Mouse (Mus musculus): ENCODE data around the gene Ccl27a.
A peak's percentile ranks its signal among the peaks of the same experiment; 100 is the strongest.

Ccl27a gene

DNA sequence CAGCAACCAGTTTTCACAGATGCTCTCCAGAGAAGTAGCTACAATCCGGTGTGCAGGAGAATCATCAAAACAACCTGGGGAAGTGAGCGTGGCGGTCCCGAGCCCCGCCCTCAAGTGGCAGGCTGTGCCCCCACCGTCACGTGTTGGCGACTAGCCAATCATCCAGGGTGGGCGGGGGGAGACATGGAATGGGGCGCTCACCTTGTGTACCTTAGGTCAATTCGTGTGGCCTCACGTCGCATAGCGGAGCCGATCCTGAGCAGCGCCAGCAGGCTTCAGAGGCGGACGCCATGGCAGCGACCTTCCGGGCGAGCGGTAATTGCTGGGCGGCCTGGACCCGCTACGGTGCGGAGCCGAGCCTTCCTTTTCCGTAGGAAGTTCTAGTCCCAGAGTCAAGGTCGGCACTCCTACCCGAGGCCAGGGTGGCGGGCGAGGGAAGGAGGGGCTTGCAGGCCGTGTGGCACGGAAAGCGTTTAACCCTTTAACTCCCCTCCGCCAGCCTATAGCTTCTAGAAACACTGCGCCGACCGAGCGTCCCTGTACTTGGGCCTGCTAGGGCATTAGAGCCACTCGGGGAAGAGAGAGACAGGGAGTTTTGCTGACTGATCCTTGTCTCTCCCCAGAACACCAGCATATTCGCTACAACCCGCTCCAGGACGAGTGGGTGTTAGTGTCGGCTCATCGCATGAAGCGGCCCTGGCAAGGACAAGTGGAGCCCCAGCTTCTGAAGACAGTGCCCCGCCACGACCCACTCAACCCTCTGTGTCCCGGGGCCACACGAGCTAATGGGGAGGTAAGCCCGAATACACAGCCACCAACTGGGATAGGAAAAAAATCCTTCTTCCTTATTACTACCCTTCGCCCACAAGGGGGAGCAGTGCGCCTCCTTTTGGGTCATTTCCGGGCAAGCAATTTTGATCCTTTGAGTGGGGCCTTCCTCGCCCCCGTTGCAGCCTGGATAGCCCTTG is 18.4 kb downstream of the Ccl27a start, which contains the start of gene Sigmar1:
Gene Sigmar1, minus strand, starts transcription at position 820 of the 968 bp plus-strand sequence.
- peak; percentile 93 to 98 for DNase-seq (ENCODE audit: inconsistent age in 2 of 2, low spot score in 1 of 2)

DNA sequence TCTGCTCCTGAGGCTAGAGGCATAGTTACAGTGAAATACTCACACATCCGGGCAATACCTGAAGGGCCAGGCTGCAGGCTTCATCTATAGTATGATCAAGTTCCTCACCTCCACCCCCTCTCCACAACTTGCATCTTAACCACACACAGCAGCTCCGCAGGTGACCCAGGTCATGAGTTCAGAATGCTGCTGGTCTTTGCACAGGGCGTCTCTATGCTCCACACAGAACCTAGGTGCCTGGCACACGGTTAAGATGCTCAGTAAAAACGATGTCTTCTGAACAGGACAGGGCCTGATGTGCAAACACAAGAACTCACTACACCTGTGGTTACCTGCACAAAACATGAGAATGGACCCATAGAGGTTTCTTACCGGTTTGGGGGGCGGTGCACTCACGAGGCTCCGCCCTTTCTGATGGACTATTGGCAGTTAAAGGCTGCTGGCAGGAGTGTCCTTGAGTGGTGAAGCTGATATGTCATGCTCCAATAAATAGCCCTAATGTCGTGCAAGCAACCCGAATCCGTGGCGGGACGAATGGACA is 19.2 kb downstream of the Ccl27a start, which contains the start of gene Galt:
Gene Galt, plus strand, starts transcription at position 432 of the 541 bp plus-strand sequence.
- DNase-seq (ENCODE audit: inconsistent age in 2 of 2, low spot score in 1 of 2), result no peak

GRCm38 (mm10) chr4:41745021-41745420 is 29.0 kb downstream of the Ccl27a start:
- no peak for DNase-seq (ENCODE audit: inconsistent age in 2 of 2, low spot score in 1 of 2)

DNA sequence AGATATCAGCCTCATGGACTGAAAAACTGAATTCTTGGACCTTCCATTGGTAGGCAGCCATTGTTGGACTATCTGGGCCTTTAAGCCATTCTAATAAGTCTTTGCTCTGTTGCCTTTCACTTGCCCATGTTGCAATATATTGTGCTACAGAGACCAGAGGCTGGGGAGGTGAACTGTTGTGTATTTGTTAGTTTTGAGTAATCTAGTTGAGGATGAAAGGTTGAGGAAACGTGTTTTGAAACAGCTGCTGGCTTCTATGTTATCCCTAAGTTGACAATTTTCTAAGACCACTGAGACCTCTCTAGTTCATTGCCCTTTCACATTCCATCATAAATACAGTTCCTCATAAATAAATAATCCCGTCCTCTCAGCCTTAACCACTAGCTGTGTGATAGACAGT is 29.9 kb downstream of the Ccl27a start:
- DNase-seq (ENCODE audit: inconsistent age in 2 of 2, low spot score in 1 of 2), result no peak

DNA sequence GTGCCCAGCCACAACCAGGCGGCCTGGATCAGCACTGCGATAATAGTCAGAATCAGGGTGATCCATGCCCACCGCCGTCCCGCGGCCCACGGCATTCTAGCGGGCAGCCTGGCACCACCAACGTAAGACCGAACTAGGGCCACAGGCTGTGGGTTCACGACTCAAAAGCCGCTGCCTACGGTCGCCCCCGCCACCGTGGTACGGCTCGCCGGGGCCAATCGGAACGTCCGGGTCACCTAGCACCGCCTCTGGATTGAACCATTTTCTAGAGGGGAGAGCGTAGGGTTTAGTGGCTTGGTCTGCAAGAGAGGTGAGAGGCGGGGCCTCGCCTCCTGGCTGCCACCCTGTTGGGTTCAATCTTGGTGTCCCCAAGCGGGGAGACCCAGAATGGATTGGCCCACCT is 32.9 kb downstream of the Ccl27a start:
- peak; percentile 96 to 98 for DNase-seq (ENCODE audit: inconsistent age in 2 of 2, low spot score in 1 of 2)

GRCm38 (mm10) chr4:41740380-41741157 is 33.5 kb downstream of the Ccl27a start:
- DNase-seq (ENCODE audit: inconsistent age in 2 of 2, low spot score in 1 of 2), result no peak

DNA sequence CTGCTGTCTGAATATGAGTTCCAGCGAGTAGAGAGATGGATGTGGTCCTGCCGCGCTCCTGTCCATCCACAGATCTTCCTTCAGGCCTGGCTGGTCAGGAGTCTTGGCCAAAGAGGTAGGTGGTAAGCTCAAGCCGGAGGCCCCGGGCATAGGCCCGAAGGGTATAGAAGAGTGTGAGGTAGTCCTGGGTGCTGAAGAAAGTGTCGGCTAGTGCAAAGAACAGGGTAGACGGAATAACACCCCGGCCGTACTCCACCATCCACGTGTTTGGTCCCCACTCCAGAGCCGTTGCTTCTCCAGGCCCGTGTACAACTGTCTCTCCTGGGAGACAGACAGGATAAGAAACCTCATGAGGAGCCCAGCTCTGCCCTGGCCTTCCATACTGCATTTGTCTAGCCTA is 34.8 kb downstream of the Ccl27a start:
- no peak for DNase-seq (ENCODE audit: inconsistent age in 2 of 2, low spot score in 1 of 2)

DNA sequence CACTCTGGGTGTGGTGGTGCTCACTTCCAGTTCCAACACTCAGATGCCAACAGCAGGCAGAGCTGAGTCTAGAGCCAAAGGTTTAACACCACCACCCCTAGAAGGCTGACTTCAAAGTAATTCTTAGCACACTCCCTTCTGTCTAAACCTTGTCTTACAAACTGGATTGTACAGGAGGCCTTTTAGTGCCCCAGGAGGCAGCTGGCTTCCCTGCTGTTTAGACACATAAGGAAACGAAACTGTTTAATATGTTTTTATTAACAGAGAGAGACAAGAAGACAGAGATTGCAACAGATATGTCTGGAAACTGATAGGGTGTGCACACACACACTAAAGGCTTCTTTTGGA is 35.8 kb downstream of the Ccl27a start:
- peak in 1 of 2 experiments; percentile 63 for DNase-seq (ENCODE audit: inconsistent age in 2 of 2, low spot score in 1 of 2)

GRCm38 (mm10) chr4:41737602-41738255 is 36.3 kb downstream of the Ccl27a start:
- peak; percentile 77 to 90 for DNase-seq (ENCODE audit: inconsistent age in 2 of 2, low spot score in 1 of 2)

GRCm38 (mm10) chr4:41731052-41731765 is 42.8 kb downstream of the Ccl27a start, which contains the start of gene Arid3c:
Gene Arid3c, minus strand, starts transcription at chr4:41731142.
- DNase-seq (ENCODE audit: inconsistent age in 2 of 2, low spot score in 1 of 2), result no peak

GRCm38 (mm10) chr4:41726826-41727621 is 47.0 kb downstream of the Ccl27a start:
- DNase-seq (ENCODE audit: inconsistent age in 2 of 2, low spot score in 1 of 2), result no peak

DNA sequence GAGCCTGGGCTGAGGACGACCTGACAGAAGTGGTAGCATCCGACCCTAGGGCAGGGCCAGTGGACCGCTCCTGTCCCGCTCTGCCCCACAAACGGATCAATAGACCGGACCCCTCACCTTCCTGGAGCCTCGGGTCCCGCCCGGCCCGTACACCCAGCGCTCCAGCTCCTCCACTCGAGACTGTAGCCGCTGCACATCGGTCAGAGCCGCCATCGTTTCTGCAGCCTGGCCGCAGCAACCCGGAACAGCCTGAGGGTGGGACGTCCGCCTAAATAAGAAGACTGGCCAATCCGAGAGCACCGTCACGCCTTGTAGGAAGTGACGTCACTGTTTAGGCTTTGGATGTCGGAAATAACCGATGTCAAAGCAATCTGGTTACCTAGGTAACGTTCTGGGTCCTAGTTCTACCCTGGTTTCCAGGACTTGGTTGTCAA is 51.1 kb downstream of the Ccl27a start, which contains the start of gene Dctn3:
Gene Dctn3, minus strand, starts transcription at position 253 of the 434 bp plus-strand sequence.
- DNase-seq (ENCODE audit: inconsistent age in 2 of 2, low spot score in 1 of 2), result peak; percentile 91 to 96

Data from adrenal gland, adult (tissue).